Mouse (Mus musculus) kidney, postnatal 0 days (tissue): ENCODE measurements around the gene Odf3l2. TPM values are rescaled to one million over a fixed set of nuclear protein-coding genes. Genes with fewer than 3 reads are reported as not detected.

Experiments
- ATAC-seq: fragments of 200-750 bp; cut with Nextera tagmentation; replicated peaks from 2 replicates; pipeline ENCODE4 v1.8.0; 2017; ENCODE audit warnings: low read depth, moderate number of reproducible peaks, moderate TSS enrichment, moderate library complexity; ENCODE audit not compliant: low FRiP score
- DNase-seq: peaks from one replicate; pipeline ENCODE4 v3.0.0-alpha.2; 2016; ENCODE audit warnings: low spot score
- H3K27ac ChIP-seq: fragments of 300-500 bp; sonication (generic); 2 replicates; pipeline ENCODE4 v1.5.1; 2014; ENCODE audit warnings: mild to moderate bottlenecking
- H3K27me3 ChIP-seq: fragments of 300-500 bp; sonication (generic); 2 replicates; pipeline ENCODE4 v1.6.1; 2014; ENCODE audit warnings: low read length, mixed read lengths; ENCODE audit not compliant: insufficient read depth
- H3K36me3 ChIP-seq: fragments of 300-500 bp; sonication (generic); 2 replicates; pipeline ENCODE4 v1.6.1; 2014; ENCODE audit warnings: low read length, mixed read lengths; ENCODE audit not compliant: insufficient read depth
- H3K4me1 ChIP-seq: fragments of 300-500 bp; sonication (generic); replicated peaks from 2 replicates; pipeline ENCODE4 v1.6.1; 2014; ENCODE audit warnings: antibody characterized with exemption, low read length, mixed read lengths; ENCODE audit not compliant: insufficient read depth
- H3K4me2 ChIP-seq: fragments of 300-500 bp; sonication (generic); 2 replicates; pipeline ENCODE4 v1.6.1; 2014; ENCODE audit warnings: mild to moderate bottlenecking, low read length, moderate library complexity, mixed read lengths
- H3K4me3 ChIP-seq: fragments of 300-500 bp; sonication (generic); replicated peaks from 2 replicates; pipeline ENCODE4 v1.5.1; 2014; ENCODE audit warnings: low read depth, low read length
- H3K9ac ChIP-seq: fragments of 300-500 bp; sonication (generic); 2 replicates; pipeline ENCODE4 v1.6.1; 2014; ENCODE audit warnings: low read depth, low read length
- H3K9me3 ChIP-seq: fragments of 300-500 bp; sonication (generic); replicated peaks from 2 replicates; pipeline ENCODE4 v1.6.1; 2016; ENCODE audit warnings: low read length, inconsistent platforms, mixed read lengths
- CTCF ChIP-seq: IDR thresholded peaks from 2 replicates; pipeline ENCODE4 v1.5.1; 2016; ENCODE audit warnings: antibody characterized with exemption, low read depth, mild to moderate bottlenecking, moderate library complexity
- WGBS: fragments of 180-500 bp; shearing (Covaris S2); extraction: QIAGEN DNeasy Blood & Tissue Kit; methylation state at CpG from one replicate; pipeline ENCODE4 v1.1.7; 2014; 5-methylcytosine and 5-hydroxymethylcytosine counted together
- polyA plus RNA-seq: library from polyadenylated mRNA; unstranded; fragments of >200 nt; fragmentation: Nextera tagmentation; extraction: Ambion mirVana; gene quantifications from 2 replicates; pipeline ENCODE4 v1.2.1, GENCODE M21; 2015

Odf3l2 gene
- polyA plus RNA-seq, 1 experiment from 2014 or later, result not detected

GRCm38 (mm10) chr10:79609276-79609675 lies 36.3 kb downstream of the Odf3l2 start:
- Histone ChIP-seq H3K4me2 (no peak overlapping the region), H3K4me1 (peaks cover 10% of the 10 kb centered on the region; the same call in 1 of the 2 replicates), H3K27me3 (peaks cover 20% of the 10 kb centered on the region; the same call in 1 of the 2 replicates), H3K9me3 (no peaks in the 10 kb centered on the region), H3K4me3 (no peak overlapping the region), H3K27ac (no peak overlapping the region), H3K9ac (no peak overlapping the region), H3K36me3 (no peaks in the 10 kb centered on the region)
- TF ChIP-seq CTCF, result no peak
- 79% methylated on average over 3 of the region's 3 CpGs for WGBS
- DNase-seq, result no peak
- ATAC-seq, result no peak

GRCm38 (mm10) chr10:79607892-79608291 lies 37.6 kb downstream of the Odf3l2 start:
- Histone ChIP-seq H3K9ac (no peak overlapping the region), H3K4me2 (no peak overlapping the region), H3K27me3 (peaks cover 12% of the 10 kb centered on the region; the same call in 1 of the 2 replicates), H3K4me3 (no peak overlapping the region), H3K36me3 (no peaks in the 10 kb centered on the region), H3K27ac (no peak overlapping the region), H3K4me1 (peaks cover 10% of the 10 kb centered on the region; the same call in 1 of the 2 replicates), H3K9me3 (no peaks in the 10 kb centered on the region)
- WGBS, result 31% methylated on average over 2 of the region's 2 CpGs
- DNase-seq (no peak), ATAC-seq (no peak)
- no peak for TF ChIP-seq CTCF

GRCm38 (mm10) chr10:79606537-79606936 lies 39.0 kb downstream of the Odf3l2 start:
- Histone ChIP-seq H3K9me3 (no peaks in the 10 kb centered on the region), H3K4me3 (no peak overlapping the region), H3K36me3 (no peaks in the 10 kb centered on the region), H3K27ac (no peak overlapping the region), H3K27me3 (no peaks in the 10 kb centered on the region), H3K4me2 (no peak overlapping the region), H3K9ac (no peak overlapping the region), H3K4me1 (no peaks in the 10 kb centered on the region)
- WGBS, result 82% methylated on average over 4 of the region's 4 CpGs
- TF ChIP-seq CTCF, result no peak
- DNase-seq, result no peak
- ATAC-seq, result no peak

- H3K27ac ChIP-seq, result no peak overlapping the region
- H3K27me3 ChIP-seq, result no peaks in the 10 kb centered on the region
- ATAC-seq (no peak), DNase-seq (no peak)
- no peak for TF ChIP-seq CTCF
- H3K4me2 ChIP-seq, result no peak overlapping the region
- H3K9ac ChIP-seq, result no peak overlapping the region
- H3K9me3 ChIP-seq, result no peaks in the 10 kb centered on the region
- H3K4me1 ChIP-seq, result no peaks in the 10 kb centered on the region
- 65% methylated on average over 4 of the region's 4 CpGs for WGBS
- no peak overlapping the region for H3K4me3 ChIP-seq
- no peaks in the 10 kb centered on the region for H3K36me3 ChIP-seq
Measured at GRCm38 (mm10) chr10:79597936-79598230, 47.7 kb downstream of the Odf3l2 start.

- DNase-seq (no peak), ATAC-seq (no peak)
- Histone ChIP-seq H3K4me3 (no peak overlapping the region), H3K36me3 (no peaks in the 10 kb centered on the region), H3K9ac (no peak overlapping the region), H3K27me3 (no peaks in the 10 kb centered on the region), H3K9me3 (no peaks in the 10 kb centered on the region), H3K4me2 (no peak overlapping the region), H3K27ac (no peak overlapping the region), H3K4me1 (no peaks in the 10 kb centered on the region)
- TF ChIP-seq CTCF, result no peak
- WGBS, result 44% methylated on average over 13 of the region's 13 CpGs
Measured at GRCm38 (mm10) chr10:79597051-79597935, 48.2 kb downstream of the Odf3l2 start.

- H3K27me3 ChIP-seq, result no peaks in the 10 kb centered on the region
- DNase-seq, result no peak
- no peak overlapping the region for H3K27ac ChIP-seq
- no peak for TF ChIP-seq CTCF
- H3K36me3 ChIP-seq, result no peaks in the 10 kb centered on the region
- H3K4me2 ChIP-seq, result no peak overlapping the region
- H3K4me3 ChIP-seq, result no peak overlapping the region
- H3K9ac ChIP-seq, result no peak overlapping the region
- 0 out of 2 replicates have a peak, but pooled peaks have one; percentile 13 for ATAC-seq
- H3K4me1 ChIP-seq, result no peaks in the 10 kb centered on the region
- WGBS, result 61% methylated on average over 8 of the region's 8 CpGs
- no peaks in the 10 kb centered on the region for H3K9me3 ChIP-seq
Measured at GRCm38 (mm10) chr10:79595590-79595929, 50.0 kb downstream of the Odf3l2 start.
